Mouse (Mus musculus) megakaryocyte progenitor cell, adult 5-6 weeks (primary cell): ENCODE measurements around the gene Zfp664. TPM values are rescaled to one million over a fixed set of nuclear protein-coding genes. Genes with fewer than 3 reads are reported as not detected.

Experiments
- ATAC-seq: replicated peaks from 2 replicates; pipeline ENCODE4 v1.8.0; 2016; ENCODE audit warnings: mild to moderate bottlenecking, moderate TSS enrichment, inconsistent platforms; ENCODE audit not compliant: poor library complexity
- total RNA-seq, 2 experiments: library from RNA; stranded (forward) in 1 of 2; stranded (reverse) in 1 of 2; fragments of 157-497, 149-512 nt in 1 of 2; fragments of 200-1000 nt in 1 of 2; gene quantifications; 2 replicates each; pipeline versions ENCODE4 v1.2.3 to v1.2.4; 2015 to 2017

Gene Zfp664
- total RNA-seq, 2 experiments from 2014 or later = 7.8 to 8.5 TPM

DNA sequence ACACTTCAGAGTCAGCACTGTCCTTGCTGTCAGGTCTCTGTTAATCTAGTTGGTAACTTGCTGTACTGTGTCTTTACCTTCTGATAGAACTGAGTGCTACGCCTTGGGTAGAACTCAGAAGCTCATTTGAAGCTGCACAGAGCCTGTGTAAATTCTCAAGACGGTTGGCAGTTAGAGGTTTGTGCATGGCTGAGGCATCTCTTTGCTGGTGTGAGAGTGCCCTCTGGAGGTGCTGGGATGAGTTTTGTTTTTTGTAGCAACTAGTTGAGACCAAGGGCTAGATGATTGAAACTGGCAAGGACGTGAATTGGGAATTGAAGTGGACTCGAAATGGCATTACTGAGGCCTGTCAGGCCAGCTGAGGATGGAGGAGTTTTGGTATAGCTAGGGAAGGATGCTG lies 6.5 kb downstream of the Zfp664 start:
- peak; percentile 87 for ATAC-seq

DNA sequence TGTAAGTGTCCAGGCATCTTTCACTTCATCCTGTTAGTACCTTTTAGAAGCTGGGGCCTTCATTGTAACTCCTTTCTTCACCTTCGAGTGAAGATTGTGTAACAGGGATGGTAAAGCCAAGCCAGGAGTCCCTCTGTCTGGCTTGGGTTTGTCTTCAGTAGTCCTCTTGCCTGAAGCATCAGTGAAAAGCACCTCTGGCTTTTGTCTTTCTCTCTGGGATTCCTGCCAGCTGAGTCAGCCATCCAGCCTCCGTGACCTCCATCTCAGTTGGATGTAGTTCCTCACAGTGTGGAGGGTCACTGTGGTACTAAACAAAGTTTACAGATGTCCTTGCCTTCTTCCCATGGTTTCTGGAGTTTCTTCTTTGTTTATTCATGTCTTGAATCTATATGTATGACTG lies 9.5 kb downstream of the Zfp664 start:
- ATAC-seq = no peak

DNA sequence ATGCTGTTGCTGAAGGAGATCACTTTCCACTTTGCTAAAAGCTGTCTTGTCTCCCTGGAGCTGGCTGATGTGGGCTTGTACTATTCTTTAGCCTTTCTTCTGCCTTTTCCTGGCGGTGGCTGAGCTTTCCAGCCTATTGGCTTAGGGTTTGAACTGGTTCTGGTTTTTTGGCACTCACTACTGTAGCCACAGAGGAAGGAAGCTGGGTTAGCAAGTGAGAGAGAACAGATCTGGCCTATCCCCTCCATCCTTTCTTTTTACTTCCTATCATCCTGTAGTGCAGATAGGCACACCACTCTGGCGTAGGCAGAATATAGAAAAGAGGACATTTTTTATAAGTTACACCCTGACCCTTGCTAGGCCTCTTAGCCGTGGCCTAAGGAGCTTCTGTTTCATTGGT lies 10.6 kb downstream of the Zfp664 start:
- peak; percentile 72 for ATAC-seq

DNA sequence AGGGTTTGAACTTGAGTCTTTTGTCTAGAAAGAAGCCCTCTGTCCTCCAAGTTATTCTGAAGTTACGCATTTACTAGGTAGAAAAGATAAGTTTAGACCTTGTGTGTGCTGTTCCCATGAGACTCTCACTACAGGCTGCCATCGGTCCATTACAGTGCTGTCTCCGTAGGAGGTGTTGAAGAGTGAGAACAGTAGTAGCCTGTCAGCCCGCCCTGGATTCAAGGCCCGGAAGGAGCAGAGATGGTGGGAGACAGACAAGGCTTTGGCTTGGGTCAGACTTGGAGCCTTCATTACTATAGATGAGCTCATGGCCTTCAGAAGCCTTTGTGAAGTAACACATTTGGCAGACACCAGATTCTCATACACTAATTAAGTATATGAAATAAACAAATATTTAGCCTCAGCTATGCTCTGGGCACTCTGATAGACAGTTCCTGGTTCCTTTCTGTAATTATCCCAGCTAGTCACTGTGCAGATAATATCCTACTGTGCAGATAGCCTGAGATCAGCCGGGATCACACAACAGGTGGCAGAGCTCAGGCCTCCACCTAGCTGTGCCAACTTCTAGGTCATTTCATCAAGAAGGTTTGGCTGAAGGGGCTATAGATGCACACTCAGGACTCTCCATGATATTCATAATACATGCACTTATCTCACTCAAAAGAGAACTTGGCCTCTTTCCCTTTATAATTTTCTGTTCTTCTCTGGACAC lies 11.6 kb downstream of the Zfp664 start:
- no peak for ATAC-seq

DNA sequence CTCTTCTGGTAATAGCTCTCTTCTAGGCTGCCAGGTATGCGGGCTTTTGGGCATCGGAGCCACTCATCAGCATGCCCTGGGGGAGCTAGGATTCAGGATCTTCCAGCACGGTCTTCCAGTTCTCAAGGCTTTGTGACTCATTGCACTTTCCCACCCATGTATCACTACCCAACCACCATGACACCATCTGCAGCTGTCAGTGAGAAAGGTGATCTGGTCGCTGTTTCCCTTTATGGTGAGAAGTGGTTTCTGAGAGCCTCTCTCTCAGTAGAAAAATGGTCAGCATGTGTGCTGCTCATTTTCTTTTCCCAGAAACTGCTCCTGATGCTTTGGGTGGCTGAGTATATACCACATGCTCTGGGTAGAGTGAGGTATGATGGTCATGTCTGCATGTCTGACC lies 16.8 kb downstream of the Zfp664 start:
- ATAC-seq = no peak

DNA sequence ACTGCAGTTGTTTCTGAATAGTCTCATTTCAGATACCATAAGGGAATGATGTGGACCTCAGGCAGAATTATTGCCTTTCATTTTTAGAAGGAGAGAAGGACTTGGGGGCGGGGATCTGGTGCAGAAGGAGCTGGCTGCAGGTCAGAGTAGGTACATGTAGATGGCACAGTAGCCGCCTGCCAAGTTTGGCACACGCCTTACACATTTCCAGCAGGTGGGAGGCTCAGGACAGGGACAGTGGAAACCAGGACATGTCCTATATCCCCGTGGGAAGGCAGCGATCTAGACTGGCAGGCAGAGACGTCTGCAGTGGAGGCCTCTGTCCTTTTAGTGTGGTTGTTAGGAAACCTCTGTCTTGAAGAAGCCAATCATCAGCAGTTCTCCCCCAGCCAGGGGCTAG lies 17.3 kb downstream of the Zfp664 start:
- ATAC-seq = no peak

DNA sequence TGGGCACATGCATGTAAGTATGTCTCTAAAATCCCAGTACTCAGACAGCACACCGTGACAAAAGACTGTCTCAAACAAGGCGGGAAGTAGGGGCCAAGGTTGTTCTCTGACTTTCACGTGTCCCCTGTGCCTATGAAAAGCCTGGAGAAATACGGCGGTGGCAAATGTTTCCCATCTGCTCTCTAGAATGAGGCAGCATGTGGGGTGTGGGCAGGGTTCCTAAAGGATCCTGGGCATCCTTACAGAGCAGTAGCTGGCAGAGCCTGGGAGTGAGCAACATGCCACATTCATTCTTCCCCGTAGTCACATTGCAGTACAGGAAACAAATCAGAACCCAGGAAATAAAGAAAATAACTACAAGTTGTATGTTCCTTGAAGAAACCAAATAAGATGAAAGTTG lies 21.4 kb downstream of the Zfp664 start:
- ATAC-seq = no peak

DNA sequence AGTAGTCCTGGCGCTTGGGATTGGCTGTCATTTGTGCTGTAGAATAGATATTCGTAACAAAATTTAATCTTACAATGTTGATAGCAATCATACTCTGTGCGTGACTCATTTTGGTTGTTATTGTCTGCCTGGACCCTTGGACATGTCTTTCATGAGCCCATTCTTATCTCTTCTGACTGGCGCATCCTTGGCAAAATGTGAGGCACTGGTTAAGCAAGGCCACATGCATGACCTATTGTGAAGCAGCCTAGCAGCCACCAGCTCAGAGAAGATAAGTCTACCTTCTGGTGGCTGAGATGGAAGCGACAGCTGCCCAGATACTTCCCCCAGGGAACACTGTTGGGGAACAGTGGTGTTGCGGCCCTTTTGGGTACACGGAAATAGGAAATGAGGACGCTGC lies 26.2 kb downstream of the Zfp664 start:
- ATAC-seq = no peak

DNA sequence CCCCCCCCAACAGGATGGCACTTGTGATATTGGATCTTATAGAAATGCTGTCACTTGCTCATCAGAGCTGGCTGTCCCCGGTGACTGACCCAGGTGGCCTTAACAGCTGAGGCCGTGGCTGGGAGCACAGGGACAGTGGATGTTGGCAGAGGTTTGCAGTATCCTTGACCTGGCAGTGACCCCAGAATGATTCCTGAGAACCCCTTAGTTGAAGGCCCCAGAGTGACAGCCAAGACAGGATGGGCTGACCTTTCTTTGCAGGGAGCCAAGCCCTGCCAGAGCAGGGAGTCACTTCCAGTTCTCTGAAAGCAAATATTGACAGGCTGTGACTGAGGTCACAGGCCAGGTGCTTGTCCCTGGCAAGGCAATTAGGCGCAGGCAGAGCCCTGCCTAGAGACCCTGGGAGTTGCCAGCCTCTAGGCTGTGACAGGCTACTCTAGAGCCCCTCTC lies 29.5 kb downstream of the Zfp664 start:
- no peak for ATAC-seq

DNA sequence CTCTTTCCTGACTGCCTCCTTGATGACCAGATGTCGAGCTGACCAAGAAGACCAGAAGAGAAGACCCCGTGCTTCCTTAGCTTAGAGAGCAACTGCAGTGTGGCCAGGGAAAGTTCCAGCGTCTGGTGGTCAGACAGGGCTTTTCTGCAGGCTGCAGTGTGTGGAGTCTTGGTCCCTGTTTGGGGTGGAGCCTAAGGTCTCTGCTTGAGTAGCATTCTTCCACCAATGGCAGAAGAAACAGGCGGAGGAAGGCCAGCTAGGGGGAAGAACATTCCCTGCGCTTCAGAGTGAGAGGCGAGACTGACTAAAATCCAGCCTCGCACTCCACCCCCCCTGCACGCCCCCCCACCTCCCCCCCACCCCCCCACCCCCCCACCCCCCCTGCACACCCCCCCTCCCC lies 33.6 kb downstream of the Zfp664 start:
- no peak for ATAC-seq

DNA sequence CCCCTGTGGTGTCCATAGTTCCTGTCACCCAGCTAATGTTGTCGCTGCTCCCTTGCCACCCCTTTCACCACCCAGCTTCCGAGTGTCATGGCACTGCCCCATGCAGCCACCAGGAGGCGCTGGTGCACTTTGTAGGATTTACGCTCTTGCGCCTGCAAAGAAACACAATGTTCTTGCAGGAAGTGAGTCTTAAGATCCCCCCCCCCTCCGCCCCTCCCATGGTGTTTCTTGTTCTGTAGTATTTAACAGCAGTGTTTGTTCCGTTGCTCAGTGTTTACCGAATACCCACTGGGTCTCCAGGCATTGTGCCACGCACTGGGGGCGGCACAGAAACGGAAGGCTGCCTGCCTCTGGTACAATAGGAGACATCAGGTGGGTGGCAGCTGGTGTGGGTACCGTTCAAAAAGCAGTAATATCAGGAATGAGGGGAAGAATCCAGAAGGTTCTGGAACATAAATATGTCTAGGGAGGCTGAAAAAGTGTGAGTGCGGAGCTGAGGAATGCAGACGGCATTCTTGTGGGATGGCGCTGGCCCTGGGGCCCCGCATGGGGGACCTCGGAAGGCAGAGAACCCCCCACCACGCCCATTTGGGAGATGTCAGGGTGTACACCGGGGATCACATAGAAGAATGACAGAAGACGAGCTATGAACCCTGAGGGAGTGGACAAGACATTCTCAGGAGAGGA lies 37.6 kb downstream of the Zfp664 start:
- ATAC-seq = peak; percentile 99

DNA sequence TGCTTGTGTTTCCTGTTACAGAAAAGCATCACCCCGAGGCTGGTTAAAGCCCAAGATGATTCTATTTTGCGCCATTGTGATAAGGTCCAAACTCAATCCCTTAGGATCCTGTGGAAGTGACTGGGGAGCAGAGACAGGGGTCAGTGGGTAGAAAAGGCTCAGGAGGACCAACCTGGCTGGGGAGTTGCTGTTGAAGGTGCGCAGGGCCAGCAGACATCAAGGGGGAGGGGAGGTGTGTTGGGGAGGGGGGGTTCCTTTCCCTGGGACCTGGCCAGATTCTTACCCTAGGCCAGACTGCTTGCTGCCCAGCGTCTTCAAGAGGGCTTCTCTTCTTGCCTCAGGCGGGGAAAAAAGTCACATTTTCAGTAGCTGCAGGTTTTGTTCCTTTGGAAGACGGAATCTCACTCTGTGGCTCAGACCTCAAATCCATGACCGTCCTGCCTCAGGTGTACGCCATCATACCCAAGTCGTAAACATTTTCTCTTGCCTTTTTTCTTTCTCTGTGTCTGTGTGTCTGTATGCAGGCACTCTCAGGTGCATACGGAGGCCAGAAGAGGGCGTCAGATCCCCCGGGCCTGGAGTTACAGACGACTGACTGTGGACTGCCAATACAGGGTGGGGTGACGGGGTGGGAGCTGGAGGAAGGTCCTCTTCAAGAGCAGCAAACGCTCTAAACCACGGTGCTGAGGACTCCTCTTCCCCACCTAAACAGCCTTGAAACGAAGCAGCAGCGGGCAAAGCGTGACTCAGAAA lies 38.4 kb downstream of the Zfp664 start:
- ATAC-seq = no peak

DNA sequence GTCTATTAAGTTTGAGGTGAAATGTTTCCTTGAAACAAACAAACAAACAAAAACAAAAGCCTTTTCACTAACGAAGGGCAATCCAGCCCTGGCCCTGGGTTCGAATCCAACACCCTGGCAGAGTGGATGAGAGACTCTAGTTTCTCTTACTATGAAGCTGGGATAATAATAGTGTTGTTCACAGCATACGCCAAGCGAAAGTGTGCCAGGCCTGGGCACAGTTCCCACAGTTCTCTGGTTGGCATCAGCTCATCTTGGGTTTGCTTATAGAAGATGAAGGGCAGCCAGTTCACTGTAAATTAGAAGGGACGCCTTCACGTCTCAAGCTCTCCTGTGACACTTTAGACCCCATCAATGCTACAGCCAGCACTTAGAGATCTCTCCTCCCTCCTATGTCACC lies 39.2 kb downstream of the Zfp664 start:
- no peak for ATAC-seq

DNA sequence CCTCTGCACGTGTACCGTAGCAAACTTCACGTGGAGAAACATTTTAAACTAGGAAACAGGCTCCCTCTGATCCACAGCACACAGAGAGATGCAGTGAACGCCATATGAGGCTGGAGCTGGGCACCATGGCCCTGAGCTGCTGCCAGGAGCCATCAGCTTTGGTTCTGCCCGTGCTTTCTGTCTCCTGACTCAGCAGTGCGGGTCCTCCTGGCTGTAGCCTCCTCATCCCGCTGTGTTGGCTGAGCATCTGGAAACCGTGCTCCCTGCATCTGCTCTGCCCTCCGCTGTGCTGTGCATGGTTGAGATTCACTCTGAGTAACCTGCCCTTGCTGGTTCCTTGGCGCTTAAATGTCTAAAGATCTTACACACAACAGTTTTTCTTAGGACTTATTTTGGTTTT lies 39.7 kb downstream of the Zfp664 start:
- no peak for ATAC-seq

DNA sequence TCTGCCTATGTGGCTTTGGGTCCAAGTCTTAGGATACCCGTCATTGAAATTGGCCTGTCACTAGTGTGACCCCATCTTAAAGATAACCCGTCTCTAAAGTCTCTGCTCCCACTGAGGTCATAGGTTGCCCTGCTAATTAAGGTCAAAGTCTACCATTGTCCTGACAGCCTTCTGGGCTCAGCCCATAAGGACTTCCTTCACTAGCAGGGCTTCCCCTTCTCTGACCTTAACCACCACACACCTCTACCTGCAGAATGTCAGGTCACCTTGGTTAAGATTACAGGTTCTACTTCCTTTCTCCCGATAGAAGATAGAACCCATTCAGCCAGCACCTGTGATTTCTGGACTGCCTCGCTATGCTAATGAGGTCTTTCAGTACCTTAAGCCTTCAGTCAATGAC lies 41.4 kb downstream of the Zfp664 start:
- ATAC-seq = no peak

DNA sequence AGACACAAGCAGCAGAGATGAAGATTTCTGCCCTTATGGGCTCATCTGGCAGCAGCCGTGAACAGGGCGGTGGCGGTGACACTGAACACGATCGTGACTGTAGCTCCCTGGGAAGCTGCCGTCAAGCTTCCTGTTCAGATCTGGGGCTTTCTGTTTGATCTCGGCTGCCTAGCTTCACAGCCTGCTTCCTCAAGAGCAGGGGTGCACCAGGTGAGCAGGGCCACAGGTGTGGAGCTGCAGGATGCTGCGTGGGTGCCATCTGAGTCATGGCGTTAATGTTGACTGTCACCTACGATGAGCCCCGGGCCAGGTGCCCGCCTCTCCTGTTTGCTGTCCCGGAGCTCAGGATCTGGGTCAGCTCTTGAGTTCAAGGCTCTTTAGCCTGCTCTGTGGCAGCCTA lies 44.4 kb downstream of the Zfp664 start:
- ATAC-seq = no peak

DNA sequence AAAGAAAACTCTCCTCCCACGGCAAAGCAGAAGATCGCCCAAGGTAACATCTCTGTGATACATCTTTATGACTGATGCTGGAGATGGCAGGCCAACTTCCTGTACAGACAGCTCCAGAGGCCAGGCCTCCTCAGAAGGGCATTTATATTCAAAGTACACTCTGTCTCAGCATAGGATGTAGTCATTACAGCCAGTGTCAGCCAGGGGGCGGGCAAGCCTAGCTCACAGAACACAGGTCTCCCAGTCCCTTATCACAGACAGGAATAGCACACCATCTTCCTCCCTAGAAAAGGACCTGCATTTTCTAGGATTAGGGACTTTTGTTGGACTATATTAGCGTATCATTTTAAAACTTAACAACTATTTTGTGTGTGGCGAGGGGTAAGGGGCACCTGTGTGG lies 46.4 kb downstream of the Zfp664 start:
- peak; percentile 99 for ATAC-seq

DNA sequence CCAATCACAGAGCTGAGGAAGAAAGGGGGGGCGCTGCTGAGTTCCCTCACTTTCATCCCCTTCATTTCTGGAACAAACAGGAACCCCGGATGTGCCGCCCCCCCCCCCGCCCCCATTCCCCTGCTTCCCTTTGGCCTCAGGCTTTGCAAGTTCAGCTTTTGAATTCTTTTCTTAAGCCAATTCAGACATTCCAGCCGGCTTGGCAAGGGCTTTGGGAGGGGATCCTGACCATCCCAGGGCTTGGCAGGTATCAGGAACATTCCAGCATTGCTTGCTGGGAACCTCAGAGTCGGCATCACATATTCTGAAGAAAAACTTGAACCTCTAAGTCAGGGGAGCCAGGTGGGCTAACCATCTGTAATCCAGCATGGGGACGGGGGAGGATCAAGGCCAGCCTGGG lies 49.8 kb downstream of the Zfp664 start:
- no peak for ATAC-seq

DNA sequence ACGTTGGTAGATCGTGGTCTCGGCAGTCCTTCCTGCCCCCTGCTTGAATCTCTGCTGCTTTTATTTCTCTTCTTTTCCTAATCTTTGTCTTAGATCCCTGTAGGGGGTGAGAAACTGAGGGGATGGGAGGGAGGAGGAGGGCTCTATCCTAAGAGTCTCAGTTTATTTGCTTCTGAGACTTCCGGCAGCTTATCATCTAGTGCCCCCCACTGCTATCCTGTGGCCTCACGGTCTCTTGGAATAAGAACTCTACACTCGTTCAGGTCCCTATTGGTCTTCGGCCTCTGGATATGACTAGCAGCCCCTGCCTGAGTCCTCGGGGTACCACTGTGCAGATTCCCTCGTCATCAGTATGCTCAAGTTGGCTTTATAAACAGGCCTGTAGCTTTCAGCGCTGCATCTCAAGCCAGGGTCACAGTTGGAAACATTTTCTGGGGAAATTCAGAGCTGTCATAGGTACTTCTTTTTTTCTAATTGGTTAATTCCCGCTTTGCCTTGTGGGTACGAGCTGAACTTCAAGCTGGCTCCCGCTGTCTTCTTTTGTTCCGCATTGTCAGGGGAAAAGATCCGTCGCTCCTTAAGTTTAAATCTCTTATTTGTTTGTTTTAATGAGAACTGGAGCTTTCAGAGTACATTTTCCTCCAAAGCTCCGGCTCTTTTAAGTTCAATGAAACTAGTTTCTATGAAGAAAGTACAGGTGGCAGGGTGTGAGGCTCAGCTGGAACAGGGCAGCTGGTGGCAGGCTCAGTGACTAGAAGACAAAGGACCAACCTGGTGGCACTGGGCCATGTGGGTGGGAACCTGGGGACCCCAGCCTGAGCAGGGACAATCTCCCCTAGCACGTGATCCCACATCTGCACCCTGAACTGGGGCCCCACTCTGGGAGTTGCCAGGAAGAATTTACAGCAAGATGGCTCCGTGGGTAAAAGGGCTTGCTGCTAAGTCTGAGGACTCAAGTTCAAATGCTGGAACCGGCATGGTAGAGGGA lies 50.7 kb downstream of the Zfp664 start:
- no peak for ATAC-seq

DNA sequence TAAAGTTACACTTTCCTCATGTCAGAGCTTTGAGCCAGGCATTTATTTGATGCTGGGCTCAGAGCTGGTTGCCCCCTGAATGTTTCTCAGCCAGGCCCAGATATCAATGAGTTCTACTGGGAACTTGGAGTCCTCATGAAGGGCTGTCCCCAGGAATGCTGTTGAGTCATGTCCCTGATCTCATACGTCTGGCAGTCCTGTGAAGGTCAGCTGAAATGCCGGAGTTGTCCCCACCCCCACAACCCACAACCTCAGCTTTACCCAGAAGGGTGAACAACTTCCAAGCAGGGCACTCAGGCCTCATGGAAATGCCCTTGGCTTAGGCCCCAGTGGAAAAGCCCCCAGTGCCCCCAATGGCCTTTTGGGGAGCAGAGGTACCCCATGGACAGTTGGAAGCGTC lies 57.3 kb downstream of the Zfp664 start:
- ATAC-seq = no peak

DNA sequence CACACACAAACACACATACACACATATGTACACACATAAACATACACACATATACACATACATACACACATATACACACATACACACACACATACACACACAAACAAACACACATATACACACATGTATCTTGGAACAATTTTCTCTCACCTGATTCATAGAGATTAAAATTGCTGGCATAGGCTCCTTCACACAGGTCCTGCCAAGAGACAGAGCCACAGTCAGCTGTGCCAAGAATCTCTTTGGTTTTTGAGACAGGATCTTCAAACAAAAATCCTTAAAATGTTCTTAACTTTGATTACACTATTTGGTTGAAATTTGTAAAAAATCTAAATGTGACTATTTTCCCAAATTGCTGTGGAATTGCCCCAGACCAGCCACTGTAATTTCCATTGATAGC lies 58.9 kb downstream of the Zfp664 start:
- ATAC-seq = no peak
